Mouse (Mus musculus): ENCODE measurements around the gene Cdk4.
A peak's percentile ranks its signal among the peaks of the same experiment; 100 is the strongest.

Cdk4 gene

DNA sequence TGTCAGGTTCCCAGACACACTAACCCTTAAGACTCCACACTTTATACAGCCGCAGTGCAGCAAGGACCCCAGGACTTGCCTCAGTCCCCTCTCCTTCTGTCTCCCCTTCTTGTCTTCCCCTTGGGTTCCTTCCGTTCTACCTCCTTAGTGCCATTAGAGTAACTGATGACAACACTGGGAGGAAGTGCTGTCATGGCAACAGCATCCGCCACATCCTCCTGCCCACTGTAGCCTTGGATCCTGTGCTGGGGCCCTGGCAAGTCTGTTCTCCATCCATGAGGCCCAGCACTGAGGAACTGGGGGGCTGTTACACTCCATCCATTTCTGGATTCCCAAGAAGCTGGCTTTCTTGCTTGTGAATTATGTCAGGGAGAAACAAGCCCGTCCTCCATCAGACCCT, 12.7 kb downstream of the Cdk4 start:
- DNase-seq = no peak

- no peak for DNase-seq
Measured at GRCm38 (mm10) chr10:127077515-127077914, 14.2 kb downstream of the Cdk4 start.

DNA sequence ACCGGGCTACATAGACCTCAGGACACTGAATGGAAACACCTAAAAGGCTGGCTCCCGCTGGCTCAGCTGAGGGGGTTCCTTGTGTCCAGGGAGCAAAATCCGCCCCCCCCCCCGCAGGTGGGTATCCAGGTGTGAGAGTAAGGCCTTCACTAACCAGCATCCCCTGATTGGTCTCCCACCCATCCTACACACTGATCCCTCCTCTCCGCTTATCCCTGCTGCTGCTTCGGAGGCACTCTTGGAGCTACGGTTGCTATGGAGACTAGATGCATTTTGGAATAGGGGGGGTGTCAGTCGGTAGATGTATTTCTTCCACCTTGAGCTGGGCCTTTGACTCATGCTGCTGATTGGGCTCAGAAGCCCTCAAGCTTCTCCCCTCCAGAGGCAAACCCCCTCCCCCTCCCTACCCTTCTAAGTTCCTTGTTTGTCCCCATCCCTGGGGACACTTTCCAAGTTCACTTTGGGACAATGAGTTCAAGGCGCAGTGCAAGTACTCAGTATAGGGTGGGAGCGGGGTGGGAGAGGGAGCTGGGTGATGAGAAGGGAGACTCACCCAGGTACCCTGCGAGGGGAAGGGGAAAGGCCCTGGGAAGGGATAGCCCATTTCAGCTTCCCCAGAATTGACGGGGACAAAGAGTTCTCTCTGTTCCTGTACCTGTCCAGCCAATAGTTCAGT, 14.8 kb downstream of the Cdk4 start:
- DNase-seq = no peak

GRCm38 (mm10) chr10:127078677-127079575, 15.6 kb downstream of the Cdk4 start:
- DNase-seq = no peak

- DNase-seq = peak; percentile 70
Measured at GRCm38 (mm10) chr10:127079665-127080391, 16.5 kb downstream of the Cdk4 start.

DNA sequence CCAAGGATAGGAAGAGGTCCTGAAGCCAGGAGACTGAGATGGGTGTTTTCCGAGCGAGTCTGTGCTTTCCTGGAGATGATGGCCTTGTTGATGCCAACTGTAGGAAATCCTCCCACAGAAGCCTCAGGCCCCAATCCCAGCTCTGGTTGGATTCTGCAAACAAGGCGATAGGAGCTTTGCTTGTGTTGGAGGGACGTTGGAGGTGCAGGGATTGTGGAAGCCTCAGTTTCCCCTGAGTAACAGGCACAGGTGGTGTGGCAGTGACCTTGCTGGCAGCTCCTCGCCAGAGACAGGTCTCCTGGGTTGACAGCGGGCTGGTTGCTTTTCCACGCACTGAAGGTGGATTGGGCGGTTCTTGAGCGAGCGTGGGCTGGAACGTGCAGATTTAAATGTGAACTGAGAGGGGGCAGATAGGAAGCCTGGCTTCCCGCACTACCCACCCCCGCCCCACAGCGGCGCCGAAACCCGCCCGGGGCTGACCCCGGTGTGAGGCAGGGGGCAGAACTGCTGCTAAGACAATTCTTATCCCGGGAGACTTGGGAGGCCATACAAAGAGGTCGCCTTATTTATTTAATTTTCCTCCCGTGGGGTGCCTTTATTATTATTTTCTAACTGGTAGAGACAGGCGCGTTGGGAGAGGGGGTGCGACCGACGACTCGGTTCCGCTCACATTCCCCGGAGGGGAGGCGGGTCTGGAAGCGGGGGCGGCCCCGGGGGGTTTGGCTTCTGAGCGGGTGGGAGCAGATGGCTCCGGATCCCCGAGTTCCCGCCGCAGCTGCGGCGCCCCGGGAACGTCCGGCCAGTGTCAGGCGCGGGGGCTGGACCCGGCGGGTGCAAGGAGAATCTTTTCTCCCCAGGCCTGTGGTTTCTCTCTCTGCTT, 17.8 kb downstream of the Cdk4 start:
- DNase-seq = no peak

DNA sequence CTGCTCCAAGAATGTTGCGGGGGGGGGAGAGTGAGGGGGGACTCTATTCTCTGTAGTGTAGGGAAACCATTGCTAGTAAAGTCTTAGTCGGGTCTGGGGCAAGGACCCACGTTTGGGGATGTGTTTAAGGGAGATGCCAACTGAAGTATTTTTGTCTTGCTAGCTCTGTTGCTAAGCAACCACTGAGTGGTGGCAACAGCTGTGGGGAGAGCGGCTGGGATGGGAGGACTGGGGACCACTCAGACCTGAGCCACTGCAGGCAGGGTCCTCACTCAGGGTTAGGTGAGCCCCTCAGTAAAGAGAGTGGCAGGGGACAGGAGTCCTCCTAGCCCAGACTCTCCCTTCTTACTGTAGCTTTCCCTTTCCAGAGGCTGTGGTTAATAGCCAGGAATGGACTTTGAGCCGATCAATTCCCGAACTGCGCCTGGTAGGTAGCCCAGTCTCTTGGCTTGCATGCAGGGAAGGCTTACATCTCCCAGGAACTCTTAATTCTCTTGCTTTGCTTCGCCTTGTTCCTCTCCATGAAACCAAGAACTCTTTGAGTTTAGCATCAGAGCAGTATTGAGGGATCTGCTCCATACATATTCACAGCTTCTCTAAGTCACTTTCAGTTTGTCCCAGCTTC, 18.8 kb downstream of the Cdk4 start:
- DNase-seq = no peak

DNA sequence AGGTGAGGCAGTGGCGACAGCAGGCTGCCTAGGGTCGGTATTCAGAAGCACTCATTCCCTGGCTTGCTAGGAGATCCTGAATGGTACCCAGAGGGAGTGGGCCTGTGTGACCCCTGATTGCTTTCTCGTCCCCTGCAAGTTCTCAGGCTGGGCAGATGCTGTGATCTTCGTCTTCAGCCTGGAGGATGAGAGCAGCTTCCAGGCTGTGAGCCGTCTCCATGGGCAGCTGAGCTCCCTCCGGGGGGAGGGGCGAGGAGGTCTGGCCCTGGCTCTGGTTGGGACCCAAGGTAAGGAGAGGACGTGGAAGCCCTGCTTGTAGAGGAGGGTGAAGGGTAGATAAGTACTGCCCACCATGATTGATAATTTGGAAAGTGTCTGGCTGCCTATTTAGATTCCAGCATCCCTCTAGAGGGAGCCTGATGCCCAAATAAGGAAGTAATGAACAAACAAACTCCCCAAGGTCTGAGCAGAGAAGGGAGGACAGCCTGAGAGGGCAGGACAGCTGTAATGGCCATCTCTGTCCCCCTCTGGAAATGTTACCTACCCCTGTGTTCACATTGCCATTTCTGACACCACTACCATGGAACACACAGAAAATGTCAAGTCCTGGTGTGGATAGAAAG, 20.1 kb downstream of the Cdk4 start:
- DNase-seq = no peak

DNA sequence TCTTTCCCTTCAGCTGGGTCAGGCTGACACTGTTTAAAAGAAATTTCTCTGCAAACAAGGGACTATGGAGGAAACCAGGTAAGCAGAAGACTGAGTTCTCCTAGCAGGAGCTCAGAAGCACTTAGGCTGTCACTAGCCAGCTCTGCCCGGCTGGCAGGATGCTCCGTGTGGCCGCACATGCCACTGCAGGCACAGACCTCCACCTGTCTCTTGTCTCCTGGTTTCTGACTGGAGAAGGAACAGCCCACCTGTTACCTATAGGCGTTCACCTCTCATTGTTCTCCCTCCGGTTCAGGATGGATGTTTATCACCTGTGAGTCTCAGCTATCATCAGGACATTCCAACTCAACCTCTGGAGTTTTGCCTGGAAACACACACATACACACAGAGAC, 20.6 kb downstream of the Cdk4 start:
- DNase-seq = no peak

- DNase-seq = no peak
Measured at GRCm38 (mm10) chr10:127085052-127085451, 21.7 kb downstream of the Cdk4 start.

- no peak for DNase-seq
Measured at GRCm38 (mm10) chr10:127085633-127086032, 22.3 kb downstream of the Cdk4 start.

- no peak for DNase-seq
Measured at GRCm38 (mm10) chr10:127090560-127091411, 27.5 kb downstream of the Cdk4 start.

GRCm38 (mm10) chr10:127091507-127092396, 28.4 kb downstream of the Cdk4 start:
- no peak for DNase-seq

- DNase-seq = no peak
Measured at GRCm38 (mm10) chr10:127092742-127093141, 29.4 kb downstream of the Cdk4 start.

DNA sequence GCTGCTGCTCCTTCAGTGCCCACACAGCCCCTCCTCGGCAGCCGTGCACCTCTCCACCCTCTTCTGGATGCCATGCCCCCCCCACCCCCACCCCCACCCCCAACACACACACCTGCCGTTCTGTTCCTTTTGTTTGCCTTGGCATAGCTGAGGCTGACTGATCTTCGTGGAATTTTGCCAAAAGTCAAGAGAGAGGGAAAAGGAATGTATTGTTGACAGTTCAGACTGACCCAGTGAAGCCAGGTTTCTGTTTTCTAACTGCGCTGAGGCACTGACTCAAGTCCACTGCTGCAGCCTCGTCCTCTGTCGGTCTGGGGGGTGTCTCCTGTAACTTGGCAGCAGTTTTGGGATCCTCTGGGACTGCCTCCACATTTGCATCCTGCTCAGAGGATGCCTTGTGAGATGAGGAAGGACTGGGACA, 31.1 kb downstream of the Cdk4 start:
- no peak for DNase-seq

GRCm38 (mm10) chr10:127098514-127098913, 35.2 kb downstream of the Cdk4 start:
- DNase-seq = no peak

GRCm38 (mm10) chr10:127099191-127099590, 35.9 kb downstream of the Cdk4 start:
- no peak for DNase-seq

DNA sequence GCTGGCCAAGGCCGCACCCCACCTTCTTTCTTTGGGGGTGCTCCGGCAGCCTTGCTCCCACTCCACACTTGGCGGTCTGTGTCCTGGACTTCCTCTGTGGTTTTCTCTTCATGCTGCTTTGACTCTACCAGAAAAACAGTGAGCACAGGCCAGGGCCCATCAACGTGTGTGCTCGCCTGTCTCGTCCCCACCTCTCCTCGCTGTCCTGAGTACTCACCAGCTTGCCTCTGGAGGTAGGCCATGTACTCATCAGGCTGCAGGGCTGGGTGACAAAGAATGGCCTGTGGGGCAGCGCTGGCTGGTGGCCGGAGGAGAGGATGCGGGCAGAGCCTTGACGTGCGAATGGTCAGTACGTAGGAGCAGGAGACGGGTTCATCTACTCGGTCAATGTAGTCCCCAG, 36.5 kb downstream of the Cdk4 start:
- DNase-seq = no peak

- DNase-seq = no peak
Measured at GRCm38 (mm10) chr10:127100414-127100813, 37.1 kb downstream of the Cdk4 start.

DNA sequence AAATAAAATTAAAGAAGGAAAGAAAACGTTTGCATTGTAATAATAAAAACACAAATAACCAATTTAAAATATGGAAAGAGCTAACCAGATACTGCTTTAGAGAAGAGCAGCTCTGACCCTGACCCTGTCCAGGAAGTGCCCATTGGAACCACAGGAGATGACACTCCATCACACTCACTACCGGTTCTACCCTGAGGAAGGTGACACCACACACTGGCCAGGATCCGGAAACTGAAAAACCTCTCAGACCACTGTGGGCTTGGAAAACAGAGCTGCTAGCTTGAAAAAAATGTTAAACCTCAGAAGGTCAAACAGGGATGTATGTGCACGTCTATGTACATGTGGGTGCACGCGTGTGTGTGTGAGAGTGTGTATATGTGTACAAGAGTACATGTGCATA, 37.8 kb downstream of the Cdk4 start:
- no peak for DNase-seq
